Mouse (Mus musculus) kidney, adult 2 months (tissue): ENCODE results near the gene Acot11. TPM values are rescaled to one million over a fixed set of nuclear protein-coding genes. Genes with fewer than 3 reads are reported as not detected.

ENCODE experiments used
- DNase-seq: peaks from one replicate; pipeline ENCODE4 v3.0.0; 2021
- H3K27ac ChIP-seq: fragments of 200-500 bp; 2 replicates; pipeline ENCODE4 v1.5.1; 2012; ENCODE audit warnings: low read depth, low read length, control low read depth, inconsistent platforms; ENCODE audit not compliant: insufficient read depth
- H3K27me3 ChIP-seq: fragments of 200-500 bp; replicated peaks from 2 replicates; pipeline ENCODE4 v1.6.1; 2012; ENCODE audit warnings: mild to moderate bottlenecking, moderate library complexity, low read length, inconsistent platforms; ENCODE audit not compliant: control insufficient read depth, insufficient read depth
- H3K36me3 ChIP-seq: fragments of 200-500 bp; 2 replicates; pipeline ENCODE4 v1.6.1; 2012; ENCODE audit warnings: mild to moderate bottlenecking, moderate library complexity, low read length, inconsistent platforms; ENCODE audit not compliant: control insufficient read depth, insufficient read depth
- H3K4me1 ChIP-seq: fragments of 200-500 bp; 2 replicates; pipeline ENCODE4 v1.6.1; 2011; ENCODE audit warnings: low read length; ENCODE audit not compliant: control insufficient read depth, insufficient read depth
- H3K4me3 ChIP-seq: fragments of 200-500 bp; 2 replicates; pipeline ENCODE4 v1.5.1; 2011; ENCODE audit warnings: mild to moderate bottlenecking, low read depth, low read length, control low read depth; ENCODE audit not compliant: insufficient read depth
- CTCF ChIP-seq: fragments of 200-500 bp; conservative IDR thresholded peaks from 2 replicates; pipeline ENCODE4 v1.5.1; 2011; ENCODE audit warnings: low read depth, mild to moderate bottlenecking, control low read depth, low read length, moderate library complexity, mixed read lengths; ENCODE audit not compliant: insufficient read depth, insufficient read length
- POLR2A ChIP-seq: fragments of 200-500 bp; IDR thresholded peaks from one replicate; pipeline ENCODE4 v1.6.1; 2011; ENCODE audit warnings: low read depth, low read length, control low read depth
- WGBS: fragments of 180-500 bp; shearing (Covaris S2); methylation state at CpG from one replicate; pipeline ENCODE4 v1.1.7; 2018; 5-methylcytosine and 5-hydroxymethylcytosine counted together
- polyA plus RNA-seq: library from polyadenylated mRNA; depleted of rRNA; stranded (reverse); fragments of >200 nt; gene quantifications from 2 replicates; pipeline ENCODE4 v1.2.3, GENCODE M21; 2012; rRNA removed

Gene Acot11
- 18.2 and 20.2 TPM in 2 replicates for polyA plus RNA-seq

GRCm38 (mm10) chr4:106804910-106805274 is at the start of gene Acot11:
Acot11 (minus strand) TSS chr4:106804998.
- peak; percentile 81 for DNase-seq
- WGBS = 2% methylated on average over 23 of the region's 23 CpGs
- Histone ChIP-seq H3K4me1 (no peaks in the 10 kb centered on the region), H3K36me3 (no peaks in the 10 kb centered on the region), H3K4me3 (peak within 1 kb of the TSS; percentile 39; the same call in 1 of the 2 replicates), H3K27ac (no peak within 1 kb of the TSS), H3K27me3 (no peaks in the 10 kb centered on the region)
- TF ChIP-seq CTCF (no peak), POLR2A (no peak)

GRCm38 (mm10) chr4:106848290-106849092 is 43.7 kb upstream of the Acot11 start:
- H3K4me3 ChIP-seq = no peak overlapping the region
- H3K4me1 ChIP-seq = peaks cover 3% of the 10 kb centered on the region
- no peaks in the 10 kb centered on the region for H3K27me3 ChIP-seq
- WGBS = 58% methylated on average over 12 of the region's 12 CpGs
- H3K36me3 ChIP-seq = no peaks in the 10 kb centered on the region
- TF ChIP-seq CTCF = no peak
- no peak for TF ChIP-seq POLR2A
- no peak overlapping the region; the same call in 1 of the 2 replicates for H3K27ac ChIP-seq
- peak; percentile 23 for DNase-seq

GRCm38 (mm10) chr4:106847591-106848289 is 42.9 kb upstream of the Acot11 start:
- TF ChIP-seq POLR2A = no peak
- TF ChIP-seq CTCF = no peak
- WGBS = 35% methylated on average over 9 of the region's 9 CpGs
- Histone ChIP-seq H3K4me3 (no peak overlapping the region), H3K27me3 (no peaks in the 10 kb centered on the region), H3K36me3 (no peaks in the 10 kb centered on the region), H3K27ac (no peak overlapping the region; the same call in 1 of the 2 replicates), H3K4me1 (peaks cover 3% of the 10 kb centered on the region)
- peak; percentile 78 for DNase-seq

- TF ChIP-seq POLR2A = no peak
- no peak for TF ChIP-seq CTCF
- DNase-seq = no peak
- H3K4me3 ChIP-seq = no peak overlapping the region
- no peaks in the 10 kb centered on the region for H3K27me3 ChIP-seq
- peaks cover 8% of the 10 kb centered on the region for H3K4me1 ChIP-seq
- H3K36me3 ChIP-seq = no peaks in the 10 kb centered on the region
- no peak overlapping the region for H3K27ac ChIP-seq
- 81% methylated on average over 8 of the region's 8 CpGs for WGBS
Measured at GRCm38 (mm10) chr4:106842561-106842960, 37.8 kb upstream of the Acot11 start.

GRCm38 (mm10) chr4:106841856-106842255 is 37.1 kb upstream of the Acot11 start:
- Histone ChIP-seq H3K27ac (no peak overlapping the region), H3K36me3 (no peaks in the 10 kb centered on the region), H3K4me3 (no peak overlapping the region), H3K4me1 (peaks cover 6% of the 10 kb centered on the region; the same call in 1 of the 2 replicates), H3K27me3 (no peaks in the 10 kb centered on the region)
- no peak for DNase-seq
- WGBS = 78% methylated on average over 7 of the region's 7 CpGs
- no peak for TF ChIP-seq CTCF
- no peak for TF ChIP-seq POLR2A

- Histone ChIP-seq H3K27ac (no peak overlapping the region), H3K27me3 (no peaks in the 10 kb centered on the region), H3K4me1 (peaks cover 6% of the 10 kb centered on the region; the same call in 1 of the 2 replicates), H3K4me3 (no peak overlapping the region), H3K36me3 (no peaks in the 10 kb centered on the region)
- WGBS = 59% methylated on average over 7 of the region's 7 CpGs
- TF ChIP-seq CTCF = no peak
- no peak for TF ChIP-seq POLR2A
- no peak for DNase-seq
Measured at GRCm38 (mm10) chr4:106841303-106841702, 36.5 kb upstream of the Acot11 start.

- no peak for DNase-seq
- TF ChIP-seq CTCF (no peak), POLR2A (no peak)
- Histone ChIP-seq H3K27ac (peak overlapping the region; percentile 94), H3K4me3 (peak overlapping the region; percentile 85; the same call in 1 of the 2 replicates), H3K36me3 (no peaks in the 10 kb centered on the region), H3K4me1 (peaks cover 6% of the 10 kb centered on the region; the same call in 1 of the 2 replicates), H3K27me3 (no peaks in the 10 kb centered on the region)
- WGBS = 53% methylated on average over 6 of the region's 6 CpGs
Measured at GRCm38 (mm10) chr4:106840651-106841145, 35.9 kb upstream of the Acot11 start.
